Mouse (Mus musculus) liver, embryonic 14.5 days (tissue): ENCODE results near the gene Cpa1.

Experiments used
- CTCF ChIP-seq: IDR thresholded peaks from 2 replicates; pipeline ENCODE4 v1.5.1; 2016; ENCODE audit warnings: antibody characterized with exemption, low read depth, control low read depth
- EP300 ChIP-seq: IDR thresholded peaks from 2 replicates; pipeline ENCODE4 v1.6.1; 2016; ENCODE audit warnings: antibody characterized with exemption, low read depth

- no peak for TF ChIP-seq CTCF
- no peak for TF ChIP-seq EP300
Measured at GRCm38 (mm10) chr6:30687198-30687597, 48.2 kb downstream of the Cpa1 start.
